Mouse (Mus musculus): ENCODE data around the gene Mapkbp1. TPM values are rescaled to one million over a fixed set of nuclear protein-coding genes. Genes with fewer than 3 reads are reported as not detected.

Gene Mapkbp1
- total RNA-seq (2021) = 10 to 100 TPM; 81.6 to 85.0 TPM

DNA sequence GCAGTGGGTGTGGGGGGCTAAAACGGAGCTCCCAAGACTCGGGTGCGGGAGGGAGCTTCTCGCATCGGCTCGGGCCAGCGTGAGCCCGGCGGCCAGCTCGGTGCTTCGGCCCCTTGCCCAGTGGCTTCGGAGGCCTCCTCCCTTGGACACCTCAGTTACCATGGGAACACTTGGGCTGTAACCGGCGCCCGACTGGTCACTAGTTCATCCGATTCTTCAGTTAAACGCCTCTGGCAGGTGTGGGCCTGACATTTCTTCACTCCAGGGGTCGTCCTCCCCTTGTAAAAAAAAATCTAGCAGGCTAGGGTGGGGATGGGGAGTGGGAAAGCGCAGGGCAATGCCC lies at the start of gene Mapkbp1:
Mapkbp1 (plus strand) TSS at position 163 of the 343 bp plus-strand sequence.
- no peak for DNase-seq
- intact Hi-C loops (cut with DNase I) = loop anchor here (5.0 kb wide), 1 partner anchor 35 kb away; no protein-coding TSS in a partner anchor

DNA sequence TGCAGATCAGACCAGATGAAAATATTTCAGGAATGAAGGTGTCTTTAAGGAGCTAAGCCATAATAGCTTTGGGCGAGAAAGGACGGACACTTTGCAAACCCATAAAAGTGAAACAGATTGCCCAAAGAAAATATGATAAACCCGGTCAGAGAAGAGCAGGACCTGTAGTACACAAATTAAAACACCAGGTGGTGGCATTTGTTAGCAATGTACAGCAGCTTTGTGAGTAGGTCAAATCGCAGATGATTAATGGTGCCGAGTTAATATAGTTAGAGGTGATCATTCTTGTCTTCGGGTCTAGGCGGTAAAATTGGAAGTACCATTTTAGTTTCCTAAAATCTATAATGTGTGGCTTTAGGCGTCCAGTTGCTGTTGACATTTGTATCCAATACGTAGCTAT lies 1.9 kb upstream of the Mapkbp1 start:
- DNase-seq = peak; percentile 17
- intact Hi-C loops (cut with DNase I) = loop anchor here (5.0 kb wide), 1 partner anchor 37 kb away; no protein-coding TSS in a partner anchor

DNA sequence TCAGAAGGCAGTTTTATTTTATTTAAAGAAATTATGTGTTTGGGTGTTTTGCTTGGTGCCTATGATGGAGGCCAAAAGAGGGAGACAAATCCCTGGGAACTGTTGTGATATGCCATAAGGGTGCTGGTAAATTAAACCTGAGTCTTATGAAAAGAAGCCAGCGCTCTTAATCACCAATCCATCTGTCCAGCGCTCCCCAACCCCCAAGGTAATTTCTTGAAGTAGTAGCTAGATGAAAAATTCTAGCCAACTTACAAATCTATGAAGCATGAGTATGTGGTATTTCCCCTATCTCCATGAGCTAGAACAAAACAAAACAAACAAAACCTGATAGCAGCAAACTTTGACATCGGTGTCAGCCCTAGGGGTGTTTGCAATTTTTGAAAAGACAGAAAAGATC lies 1.2 kb upstream of the Mapkbp1 start:
- no peak for DNase-seq
- intact Hi-C loops (cut with DNase I) = loop anchor here (5.0 kb wide), 1 partner anchor 36 kb away; no protein-coding TSS in a partner anchor

DNA sequence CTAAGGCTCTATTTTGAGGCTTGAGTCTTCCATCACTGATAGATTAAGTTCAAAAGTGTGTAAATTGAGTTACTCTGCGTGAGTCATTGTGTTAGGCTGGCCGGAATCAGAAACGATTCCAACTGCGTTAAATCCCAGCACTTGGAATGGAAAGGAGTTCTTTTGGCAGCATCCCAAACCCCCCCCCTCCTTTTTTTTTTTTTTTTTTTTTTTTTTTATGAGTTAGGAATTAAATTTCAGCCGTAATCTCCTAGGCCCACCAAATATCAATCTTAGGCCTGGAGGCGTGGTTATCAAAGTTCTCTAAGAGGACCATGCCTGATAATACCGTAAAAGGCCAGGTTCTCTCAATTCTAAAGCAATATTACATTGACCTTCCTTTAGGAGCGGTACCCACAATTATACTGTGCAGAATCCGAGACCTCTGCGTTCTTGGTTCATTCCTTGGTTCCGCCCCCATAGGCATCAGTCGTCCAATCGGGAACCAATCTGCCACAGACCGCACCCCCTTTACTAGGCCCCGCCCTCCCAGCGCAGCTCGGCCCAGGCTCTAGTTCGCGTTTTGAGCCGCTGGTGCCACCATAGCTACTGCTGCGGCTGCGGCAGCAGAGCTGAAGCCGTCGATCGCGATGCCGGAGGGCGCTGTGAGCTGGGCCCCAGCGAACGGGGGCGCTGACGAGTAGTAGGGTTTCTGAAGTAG lies 512 bp upstream of the Mapkbp1 start:
- intact Hi-C loops (cut with DNase I) = loop anchor here (5.0 kb wide), 1 partner anchor 35 kb away; no protein-coding TSS in a partner anchor

DNA sequence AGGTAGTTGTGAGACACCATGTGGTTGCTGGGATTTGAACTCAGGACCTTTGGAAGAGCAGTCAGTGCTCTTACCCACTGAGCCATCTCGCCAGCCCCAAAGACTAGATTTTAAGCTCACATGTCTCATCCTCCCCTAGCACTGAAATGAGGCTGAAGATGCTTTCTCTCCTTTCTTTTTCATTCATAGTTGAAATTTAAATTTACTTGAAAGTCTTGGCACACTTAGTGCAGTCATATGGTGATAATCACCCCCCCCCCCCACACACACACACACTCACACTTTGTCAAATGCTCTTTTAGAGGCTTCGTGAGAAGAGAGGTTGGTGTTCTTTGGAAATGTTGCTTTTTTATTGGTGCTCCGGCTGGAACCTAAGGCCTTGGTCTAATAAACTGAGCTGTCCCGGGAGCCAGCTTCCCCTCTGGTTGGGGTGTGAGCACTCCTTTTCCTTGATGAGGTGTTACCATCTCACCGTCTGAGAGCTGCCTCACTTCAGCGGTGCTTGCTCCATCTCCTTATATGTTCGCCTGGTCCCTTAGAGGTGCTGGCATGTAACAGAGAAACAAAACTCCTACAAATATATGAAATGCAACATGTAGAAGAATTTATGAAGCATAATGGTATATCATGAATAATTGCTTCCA lies 8.0 kb downstream of the Mapkbp1 start:
- no peak for DNase-seq
- intact Hi-C loops (cut with DNase I) = no loop called here

More for the DNA sequence above, 512 bp upstream of the Mapkbp1 start:
- peak; percentile 97 for DNase-seq

DNA sequence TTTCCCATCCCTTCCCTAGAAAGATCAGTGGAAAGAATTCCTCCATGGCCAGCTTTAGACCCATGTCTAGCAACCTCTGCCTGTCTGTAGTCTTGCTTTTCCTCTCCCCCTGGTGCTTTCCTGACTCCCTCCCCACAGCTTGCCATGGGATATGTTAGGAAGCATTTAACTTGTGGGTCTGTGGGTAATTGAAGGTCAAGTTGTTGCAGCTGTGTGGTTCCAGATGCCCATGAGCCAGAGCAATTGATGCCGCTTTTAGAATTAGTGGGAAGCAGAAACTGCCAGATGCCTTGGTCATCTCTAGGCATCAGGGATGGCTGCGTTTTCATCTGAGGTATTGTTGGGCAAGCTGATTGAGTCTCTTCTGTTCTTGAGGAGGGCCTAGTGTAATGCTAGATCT lies 9.1 kb downstream of the Mapkbp1 start:
- no peak for DNase-seq
- intact Hi-C loops (cut with DNase I) = no loop called here

DNA sequence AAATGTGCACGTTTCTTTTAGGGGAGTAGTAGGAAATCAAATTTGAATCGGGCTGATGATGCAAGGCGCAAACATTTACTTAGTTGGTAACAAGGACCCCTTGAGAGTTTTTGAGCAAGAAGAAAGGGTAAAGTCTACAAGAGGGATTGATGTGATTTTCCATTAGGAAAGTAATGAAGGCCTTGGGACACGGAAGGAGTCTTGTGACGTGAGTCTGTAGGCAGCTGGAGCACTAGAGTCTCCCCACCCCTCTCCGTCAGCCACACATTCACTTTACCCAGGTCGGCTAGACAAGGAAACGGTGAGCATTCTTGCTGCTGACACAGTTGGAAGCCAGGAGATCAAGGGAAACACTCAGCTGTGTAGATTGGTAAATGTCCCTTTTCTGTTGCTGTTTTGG lies 13.4 kb downstream of the Mapkbp1 start:
- intact Hi-C loops (cut with DNase I) = no loop called here
- DNase-seq = no peak

DNA sequence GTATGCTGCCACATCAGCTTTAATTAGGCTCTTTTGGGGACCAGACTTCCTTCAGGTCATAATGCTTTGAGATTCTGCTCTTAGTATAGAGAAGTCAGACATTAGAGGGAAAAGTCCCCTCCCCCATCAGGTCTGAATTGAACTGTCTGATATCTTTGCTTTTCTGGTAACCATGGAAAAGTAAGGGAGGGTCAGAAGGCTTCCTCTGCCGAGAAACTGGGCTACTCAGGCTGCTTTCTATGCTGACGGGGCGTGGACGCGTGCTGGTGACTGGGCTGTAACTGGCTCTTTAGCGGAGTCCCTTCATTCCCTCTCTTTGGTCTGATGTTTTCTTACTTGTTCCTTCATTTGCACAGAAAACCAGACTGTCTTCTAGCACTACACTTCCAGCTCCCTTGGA lies 13.9 kb downstream of the Mapkbp1 start:
- intact Hi-C loops (cut with DNase I) = no loop called here
- DNase-seq = no peak

DNA sequence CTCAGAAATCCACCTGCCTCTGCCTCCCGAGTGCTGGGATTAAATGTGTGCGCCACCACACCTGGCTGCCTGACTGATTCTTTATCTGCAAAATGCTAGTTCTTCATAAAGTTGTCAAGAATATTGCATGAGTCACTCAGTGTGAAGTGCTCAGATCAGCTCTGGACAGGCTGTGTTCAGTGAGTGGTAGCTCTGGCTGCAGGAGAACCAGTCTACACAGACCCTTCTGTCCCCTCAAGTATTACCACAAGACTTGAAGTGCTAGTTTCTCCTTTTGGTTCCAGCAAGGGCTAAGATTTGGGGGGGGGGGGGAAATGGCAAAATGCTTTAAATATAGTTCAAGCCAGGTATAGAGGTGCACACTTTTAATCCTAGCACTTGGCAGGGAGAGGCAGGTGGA lies 14.9 kb downstream of the Mapkbp1 start:
- no peak for DNase-seq
- intact Hi-C loops (cut with DNase I) = no loop called here

DNA sequence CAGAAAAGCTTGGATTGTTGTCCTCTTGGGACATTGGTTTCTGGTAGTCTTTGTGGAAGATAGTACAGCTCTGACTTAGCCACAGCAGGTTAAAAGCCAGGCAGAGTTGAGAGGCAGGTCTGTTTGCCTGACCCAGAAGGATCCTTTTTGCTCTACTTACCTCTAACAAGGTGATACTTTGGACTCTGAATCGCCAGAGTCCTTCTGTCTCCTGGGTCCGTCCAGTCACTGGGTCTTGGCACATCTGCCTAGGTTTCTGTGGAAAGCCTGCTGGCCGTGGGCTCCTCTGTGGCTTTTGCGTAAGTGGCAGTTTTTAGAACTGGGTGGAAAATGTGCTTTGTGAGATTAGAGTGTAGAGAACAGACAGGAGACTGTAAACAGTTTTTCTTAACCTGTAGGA lies 16.5 kb downstream of the Mapkbp1 start:
- intact Hi-C loops (cut with DNase I) = no loop called here
- DNase-seq = no peak

DNA sequence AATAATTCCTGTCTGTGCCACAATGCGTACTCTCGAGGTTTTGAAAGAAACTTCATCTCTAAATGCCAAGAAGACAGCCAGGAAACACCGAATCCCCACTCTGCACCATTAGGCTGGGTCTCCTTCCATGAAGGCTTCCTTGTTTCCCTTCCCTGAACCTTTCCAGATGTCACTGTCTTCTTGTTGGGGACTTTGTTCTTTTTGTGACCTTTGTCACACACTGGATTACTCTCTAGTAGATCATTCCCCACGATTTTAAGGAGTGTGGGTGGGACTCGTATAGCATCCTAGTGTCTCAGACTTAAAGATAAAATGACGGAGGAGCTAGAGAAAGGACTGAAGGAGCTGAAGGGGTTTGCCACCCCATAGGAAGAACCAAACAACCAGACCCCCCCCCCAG lies 18.4 kb downstream of the Mapkbp1 start:
- no peak for DNase-seq
- intact Hi-C loops (cut with DNase I) = no loop called here

DNA sequence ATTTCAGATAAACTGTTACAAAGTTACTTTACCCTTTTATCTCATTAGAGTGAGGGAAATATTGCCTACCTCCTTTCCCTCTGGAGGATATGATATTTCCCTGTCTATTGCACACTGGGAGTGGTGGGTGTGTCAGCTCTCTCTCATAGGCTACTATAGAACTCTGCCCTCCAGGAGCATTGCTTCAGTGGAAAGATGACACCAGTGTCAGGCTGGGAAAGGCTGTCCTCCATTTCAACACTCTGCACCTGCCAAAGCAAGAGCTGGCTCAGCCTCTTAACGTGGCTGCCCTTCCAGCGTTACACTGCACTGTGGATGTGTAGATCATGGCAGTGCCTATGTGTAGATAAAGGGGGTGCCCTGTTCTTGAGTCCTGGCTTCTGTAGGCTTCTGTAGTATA lies 19.9 kb downstream of the Mapkbp1 start:
- intact Hi-C loops (cut with DNase I) = no loop called here

DNA sequence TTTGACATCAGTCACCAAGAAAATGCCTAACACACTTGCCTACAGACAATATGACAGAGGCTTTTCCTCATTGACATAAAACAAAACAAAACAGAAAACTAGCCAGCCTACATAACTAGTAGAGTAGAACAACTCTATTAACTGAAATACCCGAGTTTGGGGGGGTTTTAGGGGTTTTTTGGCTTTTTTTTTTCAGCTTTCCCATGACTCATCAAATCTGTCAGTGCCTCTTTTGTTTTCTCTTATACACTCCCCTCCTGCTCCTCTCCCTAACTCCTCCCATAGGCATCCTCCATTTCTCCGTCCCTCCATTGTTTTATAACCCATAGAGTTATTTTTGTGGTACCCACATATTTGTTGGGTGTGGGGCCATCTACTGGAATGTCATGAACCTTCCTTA lies 21.0 kb downstream of the Mapkbp1 start:
- no peak for DNase-seq
- intact Hi-C loops (cut with DNase I) = no loop called here

More for the DNA sequence above, 19.9 kb downstream of the Mapkbp1 start:
- no peak for DNase-seq

DNA sequence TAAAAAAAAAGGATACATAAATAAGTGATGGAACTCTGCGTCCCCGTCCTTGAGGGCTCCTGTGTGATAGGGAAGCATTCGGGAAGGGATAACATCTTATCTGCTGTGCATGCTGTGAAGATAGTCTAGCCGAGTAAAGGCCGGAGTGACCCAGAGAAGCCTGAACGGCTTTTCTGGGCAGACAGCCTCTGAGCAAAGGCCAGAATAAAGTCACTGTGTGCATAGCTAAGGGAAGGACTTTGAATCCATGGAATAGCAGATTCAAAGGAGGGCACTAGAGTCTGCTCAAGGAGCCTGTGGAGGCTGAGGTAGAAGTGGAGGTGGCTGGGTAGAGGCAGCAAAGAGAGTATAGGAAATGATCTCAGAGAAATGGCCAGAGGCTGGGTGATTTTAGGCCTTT lies 22.3 kb downstream of the Mapkbp1 start:
- no peak for DNase-seq
- intact Hi-C loops (cut with DNase I) = no loop called here

DNA sequence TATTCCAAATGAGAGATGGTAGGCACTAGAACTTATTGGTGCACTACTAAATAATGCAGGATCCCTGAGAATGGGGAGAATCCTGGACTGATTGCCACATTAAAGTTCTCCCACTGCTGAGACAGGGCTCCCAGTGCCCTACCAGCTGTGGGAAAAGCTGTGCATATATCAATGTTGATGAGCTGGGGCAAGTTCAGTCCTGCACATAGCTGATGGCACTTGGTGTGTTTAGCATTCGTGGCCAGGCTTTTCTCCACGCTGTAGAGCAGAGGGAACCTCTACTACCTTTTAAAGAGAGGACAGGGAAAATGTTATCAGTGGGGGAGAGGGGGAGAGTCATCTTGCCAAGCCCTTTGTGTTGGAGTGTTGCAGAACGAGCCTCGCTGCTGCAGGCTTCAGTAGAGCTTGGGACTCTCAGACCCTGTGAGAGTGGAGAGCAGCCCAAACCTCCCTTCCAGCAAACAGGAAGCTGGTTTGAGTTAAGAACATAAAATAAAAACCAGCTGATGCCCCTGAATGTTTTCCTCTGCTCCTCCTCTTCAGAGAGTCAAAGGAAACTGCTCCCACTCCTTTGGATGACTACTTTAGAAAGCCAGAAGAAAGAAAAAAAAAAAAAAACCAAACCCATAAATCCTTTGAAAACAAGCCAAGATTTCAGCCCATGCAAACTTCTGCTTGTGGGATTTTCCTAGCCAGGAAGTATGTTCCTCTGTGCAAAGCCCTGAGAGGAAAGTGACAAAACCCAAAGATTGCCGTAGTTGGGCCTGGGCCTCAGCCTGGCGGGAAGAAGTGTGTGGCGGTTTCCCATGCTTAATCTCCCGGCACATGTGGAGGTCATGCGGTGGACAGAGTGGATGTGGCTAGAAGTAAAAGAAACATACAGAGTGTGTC lies 23.1 kb downstream of the Mapkbp1 start:
- no peak for DNase-seq
- intact Hi-C loops (cut with DNase I) = no loop called here

DNA sequence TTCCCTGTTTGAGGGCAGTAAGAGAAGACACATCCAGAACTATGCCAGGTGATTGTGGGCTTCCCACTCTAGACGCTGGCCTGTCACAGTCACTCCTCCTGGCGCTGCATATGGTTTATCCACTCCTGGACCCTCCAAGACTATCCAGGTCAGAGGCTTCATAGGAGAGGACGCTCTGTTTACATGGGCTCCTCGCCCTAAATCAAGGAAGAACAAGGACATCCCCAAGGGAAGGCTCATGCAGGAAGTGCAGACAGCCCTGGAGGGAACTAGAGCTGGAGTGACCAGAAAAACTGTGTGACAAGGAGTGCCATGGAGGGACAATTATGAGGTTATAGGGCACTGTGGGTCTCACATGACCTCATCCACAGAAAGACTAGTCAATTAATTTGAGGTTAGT lies 24.9 kb downstream of the Mapkbp1 start:
- DNase-seq = no peak
- intact Hi-C loops (cut with DNase I) = no loop called here

DNA sequence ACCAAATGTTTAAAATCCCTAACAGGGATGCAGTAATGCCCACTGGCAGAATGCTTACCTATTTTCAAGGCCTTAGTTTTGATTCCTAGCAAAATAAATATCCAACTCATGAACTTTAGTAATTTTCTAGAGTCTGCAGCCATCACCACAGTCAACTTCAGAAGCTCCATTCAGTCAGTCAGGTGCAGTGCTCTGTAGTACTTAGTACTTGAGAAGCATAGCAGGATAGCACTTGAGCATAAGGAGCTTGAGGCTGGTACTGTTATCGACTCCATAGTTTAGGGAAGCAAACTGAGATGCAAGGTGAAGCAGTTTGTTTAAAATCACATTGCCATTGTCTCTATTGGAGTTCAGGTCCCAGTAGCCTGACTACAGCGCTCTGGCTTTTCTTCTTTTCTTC lies 27.2 kb downstream of the Mapkbp1 start:
- intact Hi-C loops (cut with DNase I) = no loop called here
- DNase-seq = no peak

DNA sequence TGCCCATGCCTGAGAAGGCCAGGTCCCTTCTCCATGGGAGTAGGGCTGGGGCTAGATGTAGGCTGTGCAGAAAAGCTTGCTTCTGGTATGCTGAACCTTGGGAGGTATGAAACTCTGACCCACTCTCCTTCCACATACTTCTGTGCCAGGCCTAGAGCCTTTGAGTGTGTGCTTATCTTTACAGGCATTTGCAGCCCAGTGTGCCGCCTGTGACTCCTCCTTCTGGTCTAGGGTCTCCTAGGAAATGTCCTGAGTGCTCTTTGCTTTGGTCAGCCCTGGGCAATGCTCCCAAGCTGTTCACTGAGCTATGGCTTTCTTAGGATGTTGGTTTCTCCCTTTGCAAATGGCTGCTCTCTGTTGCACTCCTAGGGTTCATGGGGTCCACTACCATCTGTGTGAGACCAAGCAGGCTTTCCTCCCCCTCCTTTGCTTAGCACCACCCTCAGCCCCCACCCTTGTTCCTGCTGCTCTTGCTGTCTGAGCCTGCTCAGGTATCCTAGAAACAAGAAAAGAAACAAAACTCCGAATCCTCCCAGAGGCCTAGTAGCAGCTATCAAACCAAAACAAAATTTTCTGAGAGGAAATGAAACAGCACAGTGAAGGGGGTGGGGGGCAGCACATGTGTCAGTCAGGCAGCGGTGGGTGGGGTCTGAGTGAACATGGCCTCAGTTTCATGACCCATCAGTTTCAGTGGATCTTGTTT lies 28.5 kb downstream of the Mapkbp1 start:
- DNase-seq = no peak

DNA sequence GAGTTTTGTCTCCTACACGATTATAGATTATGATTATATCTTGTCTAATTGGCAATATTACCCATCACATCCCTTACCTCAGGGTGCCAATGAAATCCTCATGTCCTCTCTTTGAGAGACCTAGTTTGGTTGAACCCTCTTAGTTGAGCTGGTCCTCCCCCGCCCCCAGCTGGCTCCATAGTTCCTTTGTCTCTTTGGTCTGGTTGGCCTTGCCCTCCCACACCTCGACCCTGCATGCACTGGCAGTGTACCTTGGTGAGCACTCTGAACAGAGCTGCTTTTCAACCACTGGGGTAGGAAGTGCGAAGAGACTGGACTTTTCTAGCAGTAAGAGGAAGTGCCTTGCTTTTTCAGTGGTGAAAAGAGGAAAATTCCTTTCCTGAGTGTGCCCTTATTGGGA lies 29.5 kb downstream of the Mapkbp1 start:
- no peak for DNase-seq
- intact Hi-C loops (cut with DNase I) = no loop called here

More for the DNA sequence above, 28.5 kb downstream of the Mapkbp1 start:
- intact Hi-C loops (cut with DNase I) = no loop called here

DNA sequence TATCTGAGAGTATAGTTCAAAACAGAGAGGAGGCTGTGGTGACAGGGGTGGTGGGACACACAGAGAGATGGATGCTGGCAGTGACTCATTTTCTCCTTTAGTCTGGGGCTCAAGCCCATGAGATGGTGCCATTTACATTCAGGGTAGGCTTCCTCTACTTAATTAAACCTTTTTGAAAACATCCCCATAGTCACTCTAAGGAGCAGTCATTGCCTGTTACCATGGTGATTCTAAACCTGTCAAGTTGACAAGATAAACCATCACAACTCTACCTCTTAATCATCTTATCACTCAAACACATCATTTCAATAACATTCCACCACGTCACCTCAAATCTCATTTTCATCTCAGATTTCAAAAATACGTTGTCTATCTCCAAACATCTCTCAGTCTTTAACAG lies 31.5 kb downstream of the Mapkbp1 start:
- intact Hi-C loops (cut with DNase I) = no loop called here
- no peak for DNase-seq

DNA sequence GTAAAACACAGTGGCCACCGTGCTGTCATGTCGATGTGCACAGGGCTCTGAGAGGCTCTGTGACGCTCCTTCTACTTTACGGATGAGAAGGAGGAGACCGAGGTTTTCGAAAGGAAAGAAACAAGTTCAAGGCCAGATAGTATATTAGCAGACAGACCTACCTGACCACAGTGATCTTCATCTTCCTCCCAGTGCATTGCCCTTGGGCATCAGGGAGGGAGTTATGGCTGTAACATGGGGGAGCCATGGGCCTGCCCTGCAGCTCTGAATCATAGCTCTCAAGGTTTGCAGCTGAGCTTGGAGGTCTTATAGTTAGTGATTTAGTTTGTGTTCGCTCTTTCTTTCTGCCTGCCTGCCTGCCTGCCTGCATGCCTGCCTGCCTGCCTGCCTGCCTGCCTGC lies 34.2 kb downstream of the Mapkbp1 start:
- intact Hi-C loops (cut with DNase I) = loop anchor here (5.0 kb wide), 1 partner anchor 34 kb away; the partner anchor contains the start of gene Mapkbp1
- DNase-seq = no peak

All from left cerebral cortex, postnatal 4 days (tissue).